Mouse (Mus musculus) limb, embryonic 11.5 days (tissue): ENCODE measurements around the gene Ptprj. TPM values are rescaled to one million over a fixed set of nuclear protein-coding genes. Genes with fewer than 3 reads are reported as not detected.

Experiments
- ATAC-seq: fragments of 200-750 bp; cut with Nextera tagmentation; 2 replicates; pipeline ENCODE4 v1.8.0; 2017; ENCODE audit warnings: low read depth; ENCODE audit not compliant: insufficient number of reproducible peaks, low FRiP score, low TSS enrichment
- DNase-seq: peaks from one replicate; pipeline ENCODE4 v3.0.0-alpha.2; 2015; ENCODE audit warnings: low spot score
- H3K27ac ChIP-seq: fragments of 300-500 bp; sonication (generic); replicated peaks from 2 replicates; pipeline ENCODE4 v1.5.1; 2014; ENCODE audit warnings: low read depth, mild to moderate bottlenecking, low read length
- H3K27me3 ChIP-seq: fragments of 300-500 bp; sonication (generic); 2 replicates; pipeline ENCODE4 v1.6.1; 2014; ENCODE audit warnings: mild to moderate bottlenecking, low read length, mixed read lengths; ENCODE audit not compliant: control insufficient read depth, insufficient read depth
- H3K36me3 ChIP-seq: fragments of 300-500 bp; sonication (generic); 2 replicates; pipeline ENCODE4 v1.6.1; 2014; ENCODE audit warnings: mild to moderate bottlenecking, low read length, moderate library complexity, mixed read lengths; ENCODE audit not compliant: control insufficient read depth, insufficient read depth
- H3K4me1 ChIP-seq: fragments of 300-500 bp; sonication (generic); 2 replicates; pipeline ENCODE4 v1.6.1; 2014; ENCODE audit warnings: low read length, mixed read lengths; ENCODE audit not compliant: control insufficient read depth, insufficient read depth
- H3K4me2 ChIP-seq: fragments of 300-500 bp; sonication (generic); 2 replicates; pipeline ENCODE4 v1.6.1; 2014; ENCODE audit warnings: low read depth, mild to moderate bottlenecking, moderate library complexity; ENCODE audit not compliant: severe bottlenecking
- H3K4me3 ChIP-seq: fragments of 300-500 bp; sonication (generic); 2 replicates; pipeline ENCODE4 v1.5.1; 2014; ENCODE audit warnings: low read depth, low read length
- H3K9ac ChIP-seq: fragments of 300-500 bp; sonication (generic); 2 replicates; pipeline ENCODE4 v1.6.1; 2014; ENCODE audit warnings: mild to moderate bottlenecking, low read length
- H3K9me3 ChIP-seq: fragments of 300-500 bp; sonication (generic); 2 replicates; pipeline ENCODE4 v1.6.1; 2016; ENCODE audit warnings: low read length; ENCODE audit not compliant: control insufficient read depth
- WGBS: fragments of 180-500 bp; shearing (Covaris S2); extraction: QIAGEN DNeasy Blood & Tissue Kit; methylation state at CpG from one replicate; pipeline ENCODE4 v1.1.7; 2014; 5-methylcytosine and 5-hydroxymethylcytosine counted together
- polyA plus RNA-seq: library from polyadenylated mRNA; unstranded; fragments of >200 nt; fragmentation: Nextera tagmentation; extraction: Ambion mirVana; gene quantifications from 2 replicates; pipeline ENCODE4 v1.2.1, GENCODE M21; 2014

Gene Ptprj
- polyA plus RNA-seq, 1 experiment from 2014 or later, result 1.4 TPM

- ATAC-seq, result no peak
- Histone ChIP-seq H3K4me1 (0 out of 2 replicates have a peak, but pooled peaks cover 2% of the 10 kb centered on the region), H3K36me3 (no peaks in the 10 kb centered on the region), H3K27me3 (no peaks in the 10 kb centered on the region), H3K27ac (no peak overlapping the region), H3K4me2 (no peak overlapping the region), H3K9ac (no peak overlapping the region), H3K4me3 (no peak overlapping the region), H3K9me3 (no peaks in the 10 kb centered on the region)
- WGBS, result 84% methylated on average over 4 of the region's 4 CpGs
- DNase-seq, result no peak
Measured at GRCm38 (mm10) chr2:90472701-90473100, 107.7 kb downstream of the Ptprj start.

GRCm38 (mm10) chr2:90470122-90470521 lies 110.3 kb downstream of the Ptprj start:
- H3K9ac ChIP-seq, result no peak overlapping the region
- no peaks in the 10 kb centered on the region for H3K9me3 ChIP-seq
- no peaks in the 10 kb centered on the region for H3K27me3 ChIP-seq
- no peaks in the 10 kb centered on the region for H3K36me3 ChIP-seq
- H3K4me3 ChIP-seq, result no peak overlapping the region
- no peak for ATAC-seq
- H3K4me2 ChIP-seq, result no peak overlapping the region
- no peak for DNase-seq
- H3K27ac ChIP-seq, result no peak overlapping the region
- 0 out of 2 replicates have a peak, but pooled peaks cover 1% of the 10 kb centered on the region for H3K4me1 ChIP-seq
- WGBS, result 54% methylated on average over 6 of the region's 6 CpGs

GRCm38 (mm10) chr2:90466480-90466879 lies 114.0 kb downstream of the Ptprj start:
- no peak for DNase-seq
- Histone ChIP-seq H3K4me3 (no peak overlapping the region), H3K9me3 (no peaks in the 10 kb centered on the region), H3K36me3 (no peaks in the 10 kb centered on the region), H3K4me2 (no peak overlapping the region), H3K27ac (no peak overlapping the region), H3K9ac (no peak overlapping the region), H3K4me1 (no peaks in the 10 kb centered on the region), H3K27me3 (no peaks in the 10 kb centered on the region)
- 82% methylated on average over 7 of the region's 7 CpGs for WGBS
- no peak for ATAC-seq

- ATAC-seq (no peak), DNase-seq (no peak)
- no peaks in the 10 kb centered on the region for H3K4me1 ChIP-seq
- H3K27me3 ChIP-seq, result no peaks in the 10 kb centered on the region
- no peak overlapping the region for H3K9ac ChIP-seq
- H3K9me3 ChIP-seq, result no peaks in the 10 kb centered on the region
- H3K27ac ChIP-seq, result no peak overlapping the region
- H3K36me3 ChIP-seq, result no peaks in the 10 kb centered on the region
- no peak overlapping the region for H3K4me2 ChIP-seq
- 97% methylated on average over 5 of the region's 5 CpGs for WGBS
- H3K4me3 ChIP-seq, result no peak overlapping the region
Measured at GRCm38 (mm10) chr2:90463735-90464134, 116.7 kb downstream of the Ptprj start.

GRCm38 (mm10) chr2:90462252-90462651 lies 118.2 kb downstream of the Ptprj start:
- Histone ChIP-seq H3K27me3 (no peaks in the 10 kb centered on the region), H3K9me3 (no peaks in the 10 kb centered on the region), H3K9ac (no peak overlapping the region), H3K27ac (no peak overlapping the region), H3K4me1 (no peaks in the 10 kb centered on the region), H3K4me2 (no peak overlapping the region), H3K4me3 (no peak overlapping the region), H3K36me3 (no peaks in the 10 kb centered on the region)
- DNase-seq (no peak), ATAC-seq (no peak)

GRCm38 (mm10) chr2:90457946-90458345 lies 122.5 kb downstream of the Ptprj start:
- no peak overlapping the region for H3K4me2 ChIP-seq
- H3K27ac ChIP-seq, result no peak overlapping the region
- DNase-seq, result no peak
- no peak overlapping the region for H3K4me3 ChIP-seq
- 91% methylated on average over 12 of the region's 12 CpGs for WGBS
- H3K27me3 ChIP-seq, result no peaks in the 10 kb centered on the region
- no peaks in the 10 kb centered on the region for H3K4me1 ChIP-seq
- no peak for ATAC-seq
- H3K9ac ChIP-seq, result no peak overlapping the region
- H3K36me3 ChIP-seq, result no peaks in the 10 kb centered on the region
- no peaks in the 10 kb centered on the region for H3K9me3 ChIP-seq

GRCm38 (mm10) chr2:90452380-90452779 lies 128.1 kb downstream of the Ptprj start:
- H3K4me1 ChIP-seq, result no peaks in the 10 kb centered on the region
- no peaks in the 10 kb centered on the region for H3K9me3 ChIP-seq
- H3K27me3 ChIP-seq, result no peaks in the 10 kb centered on the region
- DNase-seq (no peak), ATAC-seq (no peak)
- H3K36me3 ChIP-seq, result no peaks in the 10 kb centered on the region
- no peak overlapping the region for H3K27ac ChIP-seq
- no peak overlapping the region for H3K4me2 ChIP-seq
- 78% methylated on average over 3 of the region's 3 CpGs for WGBS
- H3K4me3 ChIP-seq, result no peak overlapping the region
- no peak overlapping the region for H3K9ac ChIP-seq

GRCm38 (mm10) chr2:90448967-90449740 lies 131.3 kb downstream of the Ptprj start:
- Histone ChIP-seq H3K9ac (no peak overlapping the region), H3K27me3 (no peaks in the 10 kb centered on the region), H3K4me2 (no peak overlapping the region), H3K9me3 (no peaks in the 10 kb centered on the region), H3K4me3 (no peak overlapping the region), H3K27ac (no peak overlapping the region), H3K36me3 (no peaks in the 10 kb centered on the region), H3K4me1 (no peaks in the 10 kb centered on the region)
- ATAC-seq, result no peak; the same call in 1 of the 2 replicates
- WGBS, result 91% methylated on average over 15 of the region's 15 CpGs
- DNase-seq, result no peak

- ATAC-seq (no peak), DNase-seq (no peak)
- Histone ChIP-seq H3K27me3 (no peaks in the 10 kb centered on the region), H3K4me1 (no peaks in the 10 kb centered on the region), H3K9me3 (no peaks in the 10 kb centered on the region), H3K4me2 (no peak overlapping the region), H3K36me3 (no peaks in the 10 kb centered on the region), H3K4me3 (no peak overlapping the region), H3K27ac (no peak overlapping the region), H3K9ac (no peak overlapping the region)
- WGBS, result 83% methylated on average over 5 of the region's 5 CpGs
Measured at GRCm38 (mm10) chr2:90443811-90444210, 136.6 kb downstream of the Ptprj start.
